Mouse (Mus musculus): ENCODE results near the gene Cbll1.

DNA sequence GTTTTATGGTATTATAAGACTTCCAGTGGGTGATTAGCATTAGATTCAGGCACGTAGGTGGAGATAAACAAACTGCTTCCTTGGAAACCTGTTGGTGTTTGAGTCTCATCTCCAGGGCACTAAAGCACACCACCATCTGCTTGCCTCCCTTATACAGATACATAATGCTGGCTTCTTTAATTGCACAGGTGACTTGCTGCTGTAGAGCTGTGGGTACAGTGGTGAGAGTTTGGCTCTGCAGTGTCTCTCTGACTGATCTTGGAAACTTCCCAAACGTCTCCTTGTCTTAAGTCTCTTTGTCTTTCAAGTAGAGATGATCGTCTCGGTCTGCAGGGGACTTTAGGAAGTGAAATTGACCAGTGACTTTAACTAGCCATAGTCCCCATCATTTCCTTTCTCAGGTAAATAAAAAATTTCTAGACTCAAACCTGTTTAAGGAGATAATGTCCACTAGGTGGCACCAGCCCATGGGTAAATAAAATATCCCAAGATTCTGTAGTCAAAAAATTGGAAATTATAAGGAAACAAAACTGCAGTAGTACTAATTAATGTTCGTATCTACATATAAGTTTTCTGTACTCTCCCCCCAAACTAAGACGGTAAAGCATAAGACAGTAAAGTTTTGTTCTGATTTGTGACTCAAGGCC, 8.4 kb upstream of the Cbll1 start:
- TF ChIP-seq CTCF (IDR thresholded peaks at IDR 0.05; ENCODE audit: extremely low read depth, insufficient read depth, insufficient read length, insufficient replicate concordance): no peak
- no peak for TF ChIP-seq POLR2A (IDR thresholded peaks at IDR 0.05; ENCODE audit: low read depth, low read length)

Data from spleen, adult 2 months (tissue).